Mouse (Mus musculus) retina, postnatal 1 day (tissue): ENCODE data around the gene Ap1g1.
"Not testable (repeated sequence)": the region's sequence is repeated elsewhere in the genome, so short reads cannot be mapped to it uniquely, and the experiment has no call there.

Experiments
- DNase-seq: peaks from one replicate; pipeline ENCODE4 v3.0.0-alpha.2; 2012

Gene Ap1g1

DNA sequence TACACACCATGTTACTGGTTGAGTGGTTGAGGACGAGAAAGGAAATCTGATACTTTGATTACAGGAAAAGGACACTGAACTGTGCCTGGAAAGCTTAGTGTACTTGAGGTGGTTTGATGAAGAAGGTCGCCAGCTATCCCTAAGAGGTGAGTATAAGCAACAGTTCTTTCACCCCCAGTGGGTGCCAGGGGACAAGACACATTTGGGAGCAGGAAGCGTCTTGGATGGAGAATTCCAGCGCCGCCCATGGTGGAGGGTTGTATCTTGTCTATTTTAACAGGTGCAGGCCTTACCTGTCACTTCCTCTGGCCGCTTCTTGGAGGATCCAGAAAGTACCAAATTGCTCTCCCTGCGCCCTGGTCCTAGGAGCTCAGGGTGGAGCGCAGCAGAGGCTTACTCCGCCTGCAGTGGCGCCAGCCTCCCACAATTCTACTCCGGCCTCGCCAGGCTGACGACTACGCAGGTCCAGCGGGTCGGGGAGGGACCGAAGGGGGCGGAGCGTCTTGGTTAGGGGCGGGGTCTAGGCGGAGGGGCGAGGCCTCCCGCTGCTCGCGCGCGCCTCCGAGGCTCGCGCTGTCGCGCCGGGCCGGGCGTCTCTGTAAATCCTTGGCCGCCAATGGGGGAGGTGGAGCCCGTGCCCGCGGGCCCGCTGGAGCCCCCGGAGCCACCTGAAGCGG lies 89.8 kb downstream of the Ap1g1 start, which contains the start of gene Phlpp2:
Gene Phlpp2 (plus strand): TSS at position 540 of the 677 bp plus-strand sequence.
- peak; percentile 95 for DNase-seq

DNA sequence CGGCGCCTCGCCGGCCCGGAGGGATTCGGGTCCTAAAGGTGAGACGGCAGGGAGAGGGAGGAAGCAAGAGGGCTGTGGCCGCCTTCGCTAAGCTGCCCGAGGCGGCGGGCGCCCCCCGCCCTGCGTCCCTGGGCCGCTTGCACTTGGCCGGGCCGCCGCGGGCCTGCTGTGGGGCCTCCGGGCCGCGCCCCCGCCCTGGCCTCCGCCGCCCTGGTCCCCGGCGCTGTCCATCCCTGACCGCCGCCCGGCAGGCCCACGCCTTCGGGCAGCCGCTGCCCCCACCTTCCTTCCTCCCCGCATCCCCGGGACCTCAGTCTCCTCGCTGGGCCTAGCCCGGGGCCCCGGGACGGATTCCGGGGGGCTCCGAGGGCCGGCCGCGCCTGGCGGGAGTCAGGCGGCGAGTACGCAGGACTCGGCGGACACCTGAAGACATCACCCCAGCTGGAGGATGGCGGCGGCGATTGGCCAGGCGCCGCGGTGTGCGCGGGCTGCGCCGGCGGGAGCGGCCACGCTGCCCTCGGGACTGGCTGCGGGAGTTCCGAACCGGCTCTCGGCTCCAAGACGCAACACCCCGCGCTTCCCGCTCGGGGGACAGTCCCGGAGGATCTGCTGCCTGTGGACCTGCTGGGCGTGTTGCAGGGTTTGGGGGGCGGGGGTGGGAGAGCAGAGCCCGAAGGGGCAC lies 90.5 kb downstream of the Ap1g1 start:
- DNase-seq = peak; percentile 65

DNA sequence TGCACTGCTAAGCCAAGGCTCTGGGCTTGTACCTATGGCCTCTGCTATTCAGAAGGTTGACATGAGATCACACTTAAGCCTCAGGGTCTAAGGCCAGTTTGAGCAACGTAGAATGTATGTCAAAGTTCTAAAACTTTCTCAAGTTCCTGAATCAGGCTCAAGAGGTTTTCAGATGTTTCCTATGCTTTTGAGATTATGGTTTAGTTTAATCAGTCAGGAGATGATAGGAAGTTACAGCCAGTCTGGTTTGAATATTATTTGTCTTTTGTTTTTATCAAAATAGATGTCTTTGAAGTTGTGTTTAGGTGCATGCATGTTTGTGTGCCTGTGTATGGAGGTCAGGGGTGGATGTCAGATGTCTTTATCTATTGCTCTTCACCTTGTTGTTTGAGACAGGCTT lies 92.7 kb downstream of the Ap1g1 start:
- no peak for DNase-seq

DNA sequence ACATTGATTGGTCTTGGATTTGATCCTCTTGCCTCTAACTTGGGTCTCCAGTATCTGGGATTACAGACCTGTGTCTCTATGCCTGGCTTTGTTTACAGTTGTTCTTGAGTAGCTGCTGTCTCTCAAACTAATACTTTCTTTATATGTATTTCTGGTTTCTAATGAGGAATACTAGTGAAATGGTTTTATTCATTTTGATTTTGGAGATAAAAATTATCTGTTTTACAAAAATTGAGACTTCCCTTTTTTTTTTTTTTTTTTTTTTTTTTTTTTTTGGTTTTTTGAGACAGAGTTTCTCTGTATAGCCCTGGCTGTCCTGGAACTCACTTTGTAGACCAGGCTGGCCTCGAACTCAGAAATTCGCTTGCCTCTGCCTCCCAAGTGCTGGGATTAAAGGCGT lies 95.4 kb downstream of the Ap1g1 start:
- not testable (repeated sequence) for DNase-seq

DNA sequence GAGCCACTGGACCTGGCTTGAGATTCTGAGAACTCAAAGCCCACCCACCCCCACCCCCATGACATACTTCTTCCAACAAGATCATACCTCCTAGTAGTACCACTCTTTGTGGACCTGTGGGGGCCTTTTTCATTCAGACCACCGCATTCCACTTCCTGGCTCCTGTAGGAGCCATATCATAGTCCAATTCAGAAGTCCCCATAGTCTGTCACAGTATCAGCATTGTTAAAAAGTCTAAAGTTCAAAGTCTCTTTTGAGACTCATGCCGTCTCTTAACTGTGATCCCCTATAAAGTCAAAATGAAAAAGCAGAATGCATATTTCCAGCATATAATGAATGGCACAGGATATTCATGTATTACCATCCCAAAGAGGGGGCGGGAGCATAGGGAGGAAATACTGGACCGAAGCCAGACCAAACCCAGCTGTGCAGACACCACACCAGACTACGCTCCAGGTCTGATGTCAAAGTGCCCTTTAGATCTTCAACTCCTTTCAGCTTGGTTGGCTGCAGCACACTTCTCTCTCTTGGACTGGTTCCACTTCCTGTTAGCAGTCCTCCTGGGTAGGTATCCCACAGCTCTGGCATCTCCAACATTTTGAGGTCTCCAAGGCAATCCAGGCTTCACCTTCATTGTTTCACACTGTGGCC lies 101.8 kb downstream of the Ap1g1 start:
- DNase-seq = no peak

DNA sequence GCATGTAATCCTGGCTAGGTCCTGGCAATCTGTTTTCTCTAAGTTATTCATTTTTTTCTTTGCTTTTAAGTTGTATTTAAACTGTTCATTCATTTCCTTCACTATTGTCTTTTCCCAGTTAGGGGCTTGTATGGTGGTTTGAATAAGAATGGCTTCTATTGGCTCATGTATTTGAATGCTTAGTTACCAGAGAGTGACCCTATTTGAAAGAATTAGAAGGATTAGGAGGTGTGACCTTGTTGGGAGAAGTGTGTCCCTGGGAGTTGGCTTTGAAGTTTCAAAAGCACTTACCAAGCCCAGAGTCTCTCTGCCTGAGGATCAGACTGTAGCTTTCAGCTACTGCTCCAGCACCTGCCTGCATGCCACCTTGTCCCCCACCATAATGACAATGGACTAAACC lies 106.9 kb downstream of the Ap1g1 start:
- DNase-seq = no peak

DNA sequence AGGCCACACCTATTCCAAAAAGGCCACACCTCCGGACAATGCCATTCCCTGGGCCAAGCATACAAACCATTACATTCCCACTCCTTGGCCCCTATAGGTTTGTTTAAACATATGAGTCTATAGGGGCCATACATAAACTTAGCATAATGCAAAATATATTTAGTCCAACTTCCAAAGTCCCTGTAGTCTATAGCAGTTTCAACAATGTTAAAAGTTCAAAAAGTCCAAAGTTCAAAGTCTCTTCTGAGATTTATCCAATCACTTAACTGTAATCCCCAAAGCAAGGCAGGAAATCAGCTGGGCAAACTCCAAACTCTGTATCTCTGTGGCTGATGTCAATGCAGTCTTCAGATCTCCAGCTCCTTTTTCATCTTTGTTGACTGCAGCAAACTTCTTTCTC lies 110.9 kb downstream of the Ap1g1 start:
- DNase-seq = no peak

DNA sequence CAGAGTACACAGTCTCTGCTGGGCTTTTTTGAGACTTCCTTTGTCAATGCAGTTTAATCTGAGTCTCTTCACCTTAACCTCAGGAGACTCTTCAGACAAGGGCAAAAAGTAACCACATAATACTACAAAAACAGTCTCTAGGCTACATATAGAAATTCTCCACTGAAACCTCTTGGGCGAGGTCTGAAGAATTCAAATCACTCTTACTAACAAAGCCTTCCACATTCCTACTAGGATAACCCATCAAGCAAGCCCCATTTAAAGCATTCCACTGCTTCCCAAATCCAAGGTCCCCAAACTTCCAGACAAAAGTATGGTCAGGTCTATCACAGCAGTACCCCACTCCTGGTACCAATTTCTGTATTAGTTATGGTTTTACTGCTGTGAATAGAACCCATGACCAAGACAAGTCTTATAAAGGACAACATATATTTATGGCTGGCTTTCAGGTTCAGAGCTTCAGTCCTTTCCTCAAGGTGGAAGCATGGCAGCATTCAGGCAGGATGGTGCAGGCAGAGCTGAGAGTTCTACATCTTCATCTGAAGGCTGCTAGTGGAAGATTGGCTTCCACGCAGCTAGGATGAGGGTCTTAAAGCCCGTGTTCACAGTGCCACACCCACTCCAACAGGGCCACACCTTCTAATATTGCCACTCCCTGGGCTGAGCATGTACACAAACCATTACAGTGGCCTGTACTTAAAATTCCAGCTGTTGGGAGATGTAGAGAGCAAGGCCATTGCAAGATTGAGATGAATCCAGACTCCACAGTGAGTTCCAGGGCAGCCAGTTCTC lies 112.6 kb downstream of the Ap1g1 start:
- DNase-seq = no peak

DNA sequence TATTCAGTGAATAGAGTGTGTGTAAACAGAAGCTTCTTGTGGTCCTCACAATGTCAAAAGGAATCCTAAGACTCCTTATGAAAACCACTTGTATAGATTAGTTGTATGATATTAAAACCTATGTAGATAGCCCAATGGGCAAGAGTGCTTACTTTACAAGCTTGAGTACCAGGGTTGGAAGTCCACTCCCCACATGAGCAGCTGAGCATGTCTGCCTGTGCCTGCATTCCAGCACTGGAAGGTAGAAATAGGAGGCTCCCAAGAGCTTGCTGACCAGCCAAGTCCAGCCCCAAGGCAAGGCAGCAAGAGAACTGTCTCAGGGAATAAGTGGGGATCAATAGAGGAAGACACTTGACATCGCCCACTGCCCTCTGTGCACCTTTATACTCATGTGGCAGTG lies 116.3 kb downstream of the Ap1g1 start:
- DNase-seq = no peak

DNA sequence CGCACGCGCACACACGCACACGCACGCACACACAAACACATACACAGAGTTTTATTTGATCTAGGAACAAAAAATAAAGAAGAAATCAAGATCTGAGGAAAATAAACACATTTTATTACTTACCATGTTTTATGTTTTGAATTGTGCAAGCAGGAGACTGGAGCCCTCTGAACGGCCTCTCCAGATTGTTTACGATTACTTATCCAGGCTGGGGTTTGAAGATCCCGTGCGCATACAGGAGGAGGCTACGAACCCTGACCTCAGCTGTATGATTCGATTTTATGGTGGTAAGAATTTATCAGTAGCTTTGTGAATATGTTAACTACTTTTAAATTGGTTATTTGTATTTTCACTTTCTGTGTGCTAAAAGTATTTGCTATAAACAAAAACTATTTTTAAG lies 117.0 kb downstream of the Ap1g1 start:
- DNase-seq = no peak

DNA sequence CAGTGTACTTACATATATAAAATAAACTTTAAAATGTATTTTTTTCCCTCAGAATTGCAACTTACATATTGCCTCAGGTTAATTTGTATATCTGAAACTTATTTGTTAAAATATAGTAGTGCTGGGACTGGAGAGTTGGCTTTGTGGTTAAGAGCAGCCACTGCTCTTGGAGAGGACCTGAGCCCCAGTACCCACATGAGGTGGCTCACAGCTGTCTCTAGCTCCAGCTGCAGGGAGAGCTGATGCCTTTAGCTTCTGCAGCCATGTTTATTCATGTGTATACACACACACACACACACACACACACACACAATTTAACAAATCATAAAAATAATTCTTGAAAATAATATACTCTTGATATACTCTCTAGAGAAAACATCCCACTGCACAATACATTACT lies 124.0 kb downstream of the Ap1g1 start:
- DNase-seq = no peak

DNA sequence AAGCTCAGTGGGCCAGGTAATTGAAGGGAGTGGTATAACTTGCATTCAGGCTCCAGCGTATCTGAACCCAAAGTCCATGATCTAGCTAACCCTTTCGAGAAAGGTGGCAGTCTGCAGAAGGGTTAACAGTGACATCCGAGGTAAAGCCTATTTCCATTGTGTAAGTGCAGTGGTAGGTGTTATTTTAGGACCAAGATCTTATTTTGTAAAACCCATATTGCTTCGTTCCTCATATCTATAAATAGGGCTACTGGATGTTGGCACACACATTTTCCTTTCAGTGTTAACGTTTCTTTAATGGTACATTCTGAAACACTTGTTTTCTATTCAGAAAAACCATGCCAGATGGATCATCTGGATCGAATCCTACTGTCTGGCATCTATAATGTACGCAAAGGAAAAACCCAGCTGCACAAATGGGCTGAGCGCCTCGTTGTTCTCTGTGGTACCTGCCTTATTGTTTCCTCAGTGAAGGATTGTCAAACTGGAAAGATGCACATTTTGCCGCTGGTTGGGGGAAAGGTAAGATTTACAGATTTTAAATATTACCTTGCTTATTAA lies 125.6 kb downstream of the Ap1g1 start:
- DNase-seq = no peak

DNA sequence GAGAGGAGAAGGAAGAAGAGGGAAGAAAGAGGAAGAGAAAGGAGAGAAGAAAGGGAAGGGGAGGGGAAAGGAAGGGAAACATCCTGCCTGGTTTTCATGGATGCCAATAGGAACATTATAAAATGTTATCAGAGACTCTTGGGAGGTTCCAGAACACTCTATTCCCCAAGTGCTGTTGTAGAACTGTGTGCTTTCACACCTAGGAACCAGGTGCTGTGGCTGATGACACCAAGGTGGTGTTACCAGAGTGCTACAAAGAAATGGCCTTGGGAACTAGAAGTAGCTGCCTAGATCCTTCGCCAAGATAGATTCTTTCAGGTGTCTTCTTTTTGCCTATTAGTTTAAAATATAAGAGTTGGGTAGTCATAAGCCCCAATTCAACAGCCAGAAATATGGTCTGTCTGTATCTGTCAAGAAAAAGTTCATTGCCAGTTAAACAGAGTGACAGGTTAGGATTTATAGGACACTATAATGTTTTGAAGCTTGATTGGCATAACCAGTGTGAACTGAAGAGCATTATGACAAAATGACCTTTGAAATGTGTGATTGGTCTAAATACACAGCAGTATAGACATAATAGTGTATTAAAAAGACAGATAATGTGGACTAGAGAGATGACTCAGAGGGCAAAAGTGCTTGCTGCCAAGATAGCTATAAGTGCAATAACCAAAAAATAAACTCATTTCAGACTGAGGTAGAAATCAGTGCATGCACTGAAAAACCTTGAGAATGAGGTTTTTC lies 126.7 kb downstream of the Ap1g1 start:
- DNase-seq = no peak

DNA sequence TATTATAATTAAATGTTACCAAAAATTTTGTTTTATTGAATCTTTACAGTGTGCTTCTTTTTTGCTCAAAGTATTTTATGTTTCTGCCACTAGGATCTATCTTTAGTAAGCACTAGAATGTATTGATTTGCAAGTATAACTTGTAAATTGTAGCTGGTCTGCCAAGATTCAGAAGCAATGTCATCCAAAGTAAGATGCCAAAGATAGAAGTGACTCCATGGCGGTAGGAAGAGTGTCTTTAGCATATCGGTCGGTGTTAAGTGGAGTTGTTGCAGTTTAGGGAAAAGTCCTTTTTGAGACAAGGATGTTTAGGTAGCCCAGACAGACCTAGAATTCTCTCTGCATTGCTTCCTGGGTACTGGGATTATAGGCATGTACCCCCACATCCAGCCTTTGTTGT lies 128.6 kb downstream of the Ap1g1 start:
- no peak for DNase-seq

DNA sequence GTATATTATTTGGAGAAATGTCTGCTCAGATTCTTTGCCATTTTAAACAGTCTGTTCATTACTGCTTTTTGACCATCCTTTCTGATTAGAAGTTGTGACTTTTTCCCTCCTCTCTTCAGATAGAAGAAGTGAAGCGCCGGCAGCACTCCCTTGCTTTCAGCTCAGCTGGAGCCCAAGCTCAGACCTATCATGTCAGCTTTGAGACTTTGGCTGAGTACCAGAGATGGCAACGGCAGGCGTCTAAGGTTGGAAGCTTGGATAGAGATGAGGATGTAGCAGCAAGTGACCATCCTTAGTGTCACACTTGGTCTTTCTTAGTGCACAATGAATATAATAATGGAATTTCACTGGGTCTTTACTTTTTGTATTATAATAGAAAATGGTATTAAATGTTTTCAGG lies 129.0 kb downstream of the Ap1g1 start:
- DNase-seq = no peak
